Mouse (Mus musculus) ZHBTc4 (cell line): ENCODE data around the gene Tvp23b.

ENCODE experiments used
- DNase-seq: peaks from one replicate; pipeline ENCODE4 v3.0.0-alpha.2; 2011; ENCODE audit warnings: low read depth, low spot score

The Tvp23b gene

DNA sequence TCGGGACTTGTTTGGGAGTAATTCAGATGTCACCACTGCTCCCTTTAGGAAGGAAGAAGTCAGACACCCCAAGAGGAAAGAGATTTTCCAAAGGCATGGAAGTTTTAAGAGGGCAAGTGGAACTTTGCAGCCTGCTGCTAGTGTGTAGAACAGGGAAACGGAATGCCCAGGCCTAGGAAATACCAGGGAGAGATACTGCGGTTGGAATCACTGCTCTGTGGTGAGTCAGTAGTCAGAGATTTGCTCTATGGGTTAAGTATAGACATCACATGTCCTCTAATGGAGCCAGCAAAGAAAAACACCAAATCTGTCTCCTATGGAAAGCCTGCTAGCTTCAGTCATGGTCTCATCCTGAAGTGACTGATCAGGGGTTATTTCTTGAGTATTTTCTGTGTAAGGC lies 60.9 kb downstream of the Tvp23b start:
- peak; percentile 19 for DNase-seq

DNA sequence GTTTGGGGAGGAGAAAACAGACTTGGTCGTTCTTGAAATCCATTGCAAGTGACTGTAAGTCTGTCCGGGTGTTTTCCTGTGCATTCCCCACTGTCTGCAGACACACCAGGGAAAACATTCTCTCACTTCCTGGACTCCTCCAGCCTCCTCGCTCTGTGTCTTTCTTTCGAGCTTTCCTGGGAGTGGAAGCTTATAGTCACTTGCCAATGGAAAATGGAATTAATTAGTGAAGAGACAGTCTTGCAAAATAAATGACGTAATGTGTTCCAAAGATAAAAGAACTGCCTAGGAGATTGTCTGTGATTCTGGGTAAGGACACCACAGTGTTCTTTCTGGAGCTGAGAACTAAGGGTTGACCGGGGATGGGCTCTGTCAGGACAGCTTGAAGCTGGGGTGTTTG lies 64.3 kb downstream of the Tvp23b start:
- no peak for DNase-seq

- no peak for DNase-seq
Measured at GRCm38 (mm10) chr11:62945514-62945913, 66.3 kb downstream of the Tvp23b start.

DNA sequence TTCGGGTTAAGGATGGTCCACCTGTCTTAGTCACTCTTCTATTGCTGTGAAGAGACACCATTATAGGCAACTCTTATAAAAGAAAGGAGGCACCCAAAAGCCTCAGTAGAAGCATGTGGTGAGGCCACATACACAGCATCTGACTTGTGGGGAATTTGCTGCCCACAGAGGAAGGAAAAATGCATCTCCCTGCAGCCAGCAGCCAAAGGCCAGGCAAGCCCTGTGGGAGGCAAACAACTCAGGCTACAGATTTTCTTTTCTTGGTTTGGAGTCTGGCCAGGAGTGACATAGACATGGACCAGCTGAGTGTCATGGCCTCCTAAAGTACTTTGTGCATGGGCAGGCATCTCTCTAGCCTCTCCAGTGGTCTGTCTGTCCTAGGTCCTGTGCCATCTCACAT lies 70.3 kb downstream of the Tvp23b start:
- DNase-seq: no peak

DNA sequence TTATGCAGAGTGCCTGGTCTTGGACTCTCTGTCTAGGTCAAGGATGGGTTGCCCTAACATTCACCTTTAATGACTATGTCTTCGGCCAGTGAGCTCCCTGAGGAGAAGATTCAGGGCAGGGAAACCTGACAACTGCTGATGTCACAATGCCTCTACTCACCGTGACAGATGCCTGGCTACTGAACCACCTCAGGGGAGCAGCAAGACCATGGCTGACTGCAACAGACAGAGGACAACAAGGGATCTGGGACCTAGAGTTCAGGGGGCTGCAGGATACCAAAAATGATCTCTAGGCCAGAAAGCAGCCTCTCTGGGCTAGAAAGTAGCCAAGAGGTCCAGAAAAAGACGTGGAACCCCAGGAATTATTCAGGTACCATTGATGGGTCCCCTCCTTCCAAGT lies 71.8 kb downstream of the Tvp23b start, which contains the start of gene Cdrt4:
Gene Cdrt4 (plus strand): TSS at position 182 of the 400 bp plus-strand sequence.
- DNase-seq: no peak

GRCm38 (mm10) chr11:62954766-62955165 lies 75.5 kb downstream of the Tvp23b start:
- peak; percentile 56 for DNase-seq

DNA sequence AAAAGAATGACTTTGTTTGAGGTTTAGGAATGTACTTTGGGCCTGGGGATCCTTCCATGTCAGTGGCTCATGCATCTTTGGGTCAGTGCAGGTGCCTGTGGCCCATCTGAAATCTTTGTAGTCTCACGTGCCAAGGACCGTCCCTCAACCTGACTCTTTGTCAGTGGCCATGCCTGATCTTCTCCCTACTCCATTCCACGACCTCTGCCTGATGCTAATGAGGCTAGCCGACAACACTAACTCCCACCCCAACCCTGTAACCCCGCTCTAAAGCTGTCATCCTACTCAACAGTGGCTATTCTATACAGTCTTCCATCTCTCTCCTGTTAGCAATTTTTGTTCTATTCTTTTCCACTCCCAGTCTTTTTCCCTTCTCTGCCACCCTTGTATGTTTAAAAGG lies 75.9 kb downstream of the Tvp23b start:
- no peak for DNase-seq

DNA sequence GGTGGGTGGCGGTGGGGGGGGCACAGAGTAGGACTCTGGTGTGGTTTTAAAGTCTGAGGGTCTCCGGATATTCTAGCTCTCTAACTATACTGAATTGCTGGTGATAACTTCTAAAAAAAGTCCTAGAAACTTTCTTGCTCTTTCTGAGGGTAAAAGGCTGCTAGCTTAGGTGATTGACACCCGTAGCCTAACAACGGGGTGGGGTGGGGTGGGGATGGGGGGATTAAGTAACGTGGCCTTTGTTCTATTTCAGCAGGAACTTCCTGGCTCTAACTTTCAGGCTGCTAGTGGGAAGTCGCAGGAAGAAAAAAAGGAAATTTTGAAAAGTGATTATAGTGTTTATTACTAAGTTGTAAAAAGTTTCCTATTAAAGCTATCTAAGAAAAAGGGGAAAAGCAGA lies 76.5 kb downstream of the Tvp23b start:
- peak; percentile 62 for DNase-seq

DNA sequence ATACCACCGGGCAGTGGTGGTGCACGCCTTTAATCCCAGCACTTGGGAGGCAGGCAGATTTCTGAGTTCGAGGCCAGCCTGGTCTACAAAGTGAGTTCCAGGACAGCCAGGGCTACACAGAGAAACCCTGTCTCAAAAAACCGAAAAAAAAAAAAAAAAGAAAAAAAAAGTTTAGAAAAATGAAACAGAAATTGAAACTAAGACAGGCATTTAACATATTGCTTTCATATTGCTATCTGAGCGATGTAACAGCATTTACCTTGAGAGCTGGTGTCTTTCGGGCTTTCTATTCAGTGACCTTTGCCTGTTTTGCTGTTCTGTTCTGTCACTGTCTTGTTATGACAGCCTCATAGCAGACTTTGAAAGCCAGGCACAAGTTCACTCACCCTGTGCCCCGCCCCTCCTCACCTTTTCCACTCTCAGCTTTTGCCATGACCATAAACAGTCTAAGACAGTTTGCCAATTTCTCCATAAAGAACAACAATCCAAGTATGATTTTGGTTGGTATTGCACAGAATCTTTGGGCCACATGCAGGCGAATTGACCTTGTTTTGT lies 78.4 kb downstream of the Tvp23b start:
- DNase-seq: no peak

GRCm38 (mm10) chr11:62963292-62963691 lies 84.0 kb downstream of the Tvp23b start:
- DNase-seq: no peak

GRCm38 (mm10) chr11:62966424-62966764 lies 87.1 kb downstream of the Tvp23b start:
- no peak for DNase-seq
